Mouse (Mus musculus) gonadal fat pad, adult 2 months (tissue): ENCODE data around the gene Cul7. TPM values are rescaled to one million over a fixed set of nuclear protein-coding genes. Genes with fewer than 3 reads are reported as not detected.
A peak's percentile ranks its signal among the peaks of the same experiment; 100 is the strongest.

ENCODE experiments used
- DNase-seq: peaks from one replicate; pipeline ENCODE4 v3.0.0-alpha.2; 2012; ENCODE audit warnings: low read depth
- polyA plus RNA-seq: library from polyadenylated mRNA; depleted of rRNA; stranded (reverse); fragments of >200 nt; gene quantifications from 2 replicates; pipeline ENCODE4 v1.2.3, GENCODE M21; 2012

Cul7 gene
- polyA plus RNA-seq, 1 experiment, result 42.4 TPM

GRCm38 (mm10) chr17:46673850-46674529 lies 23.9 kb downstream of the Cul7 start, which contains the start of gene Rrp36:
TSS of gene Rrp36 (minus strand) at chr17:46674352.
- peak; percentile 50 for DNase-seq

- no peak for DNase-seq
Measured at GRCm38 (mm10) chr17:46674530-46675283, 24.6 kb downstream of the Cul7 start.

GRCm38 (mm10) chr17:46678416-46678815 lies 28.3 kb downstream of the Cul7 start, which contains the start of gene Mea1:
TSS of gene Mea1 (plus strand) at chr17:46678793.
- no peak for DNase-seq

- DNase-seq, result no peak
Measured at GRCm38 (mm10) chr17:46678911-46679310, 28.8 kb downstream of the Cul7 start.

- DNase-seq, result no peak
Measured at GRCm38 (mm10) chr17:46679843-46680759, 30.0 kb downstream of the Cul7 start.

GRCm38 (mm10) chr17:46680760-46681373 lies 30.7 kb downstream of the Cul7 start, which contains the start of gene Klhdc3:
TSS of gene Klhdc3 (minus strand) at chr17:46680914.
- DNase-seq, result peak; percentile 60

GRCm38 (mm10) chr17:46681466-46682118 lies 31.5 kb downstream of the Cul7 start:
- DNase-seq, result no peak

GRCm38 (mm10) chr17:46682654-46683389 lies 32.7 kb downstream of the Cul7 start:
- DNase-seq, result no peak

- DNase-seq, result no peak
Measured at GRCm38 (mm10) chr17:46685913-46686312, 35.8 kb downstream of the Cul7 start.

- no peak for DNase-seq
Measured at GRCm38 (mm10) chr17:46690665-46691064, 40.5 kb downstream of the Cul7 start.

GRCm38 (mm10) chr17:46691390-46691789 lies 41.3 kb downstream of the Cul7 start:
- no peak for DNase-seq

- DNase-seq, result no peak
Measured at GRCm38 (mm10) chr17:46694517-46695063, 44.5 kb downstream of the Cul7 start.

- DNase-seq, result no peak
Measured at GRCm38 (mm10) chr17:46698515-46698914, 48.4 kb downstream of the Cul7 start.

GRCm38 (mm10) chr17:46699245-46699644 lies 49.1 kb downstream of the Cul7 start:
- DNase-seq, result no peak

- DNase-seq, result no peak
Measured at GRCm38 (mm10) chr17:46699912-46700311, 49.8 kb downstream of the Cul7 start.

- DNase-seq, result no peak
Measured at GRCm38 (mm10) chr17:46701489-46701888, 51.4 kb downstream of the Cul7 start.

- no peak for DNase-seq
Measured at GRCm38 (mm10) chr17:46702100-46702499, 52.0 kb downstream of the Cul7 start.

GRCm38 (mm10) chr17:46702506-46702905 lies 52.4 kb downstream of the Cul7 start:
- DNase-seq, result no peak

- no peak for DNase-seq
Measured at GRCm38 (mm10) chr17:46703971-46704886, 54.1 kb downstream of the Cul7 start.
